Mouse (Mus musculus) megakaryocyte-erythroid progenitor cell, adult 5 weeks (primary cell): Measurements from ENCODE around the gene Msrb2. TPM values are rescaled to one million over a fixed set of nuclear protein-coding genes. Genes with fewer than 3 reads are reported as not detected.

Experiments
- polyA plus RNA-seq: library from polyadenylated mRNA; stranded (reverse); fragments of >175 nt; gene quantifications from 2 replicates; pipeline ENCODE4 v1.2.3, GENCODE M21; 2012

Gene Msrb2
- polyA plus RNA-seq = 33.0 and 36.9 TPM in 2 replicates

GRCm38 (mm10) chr2:19371390-19372158 lies at the start of gene Msrb2:
Msrb2 (plus strand) TSS chr2:19371440.

Other genes with a start within 250 kb of the Msrb2 start
- 0.61 and 0.87 TPM in 2 replicates for gene Armc3, start 172.1 kb upstream of the Msrb2 start, polyA plus RNA-seq
- gene Ptf1a, start 74.2 kb downstream of the Msrb2 start, polyA plus RNA-seq = not detected in 2 replicates
- gene 4921504E06Rik, start 182.5 kb downstream of the Msrb2 start, polyA plus RNA-seq = not detected in 2 replicates